Mouse (Mus musculus): ENCODE measurements at regions not wholly inside any gene's neighbourhood (a gene's known extent, or its start where the extent isn't known, plus 50 kb on each side); places are given as distances from the start of the nearest gene placed in this dataset.

GRCm38 (mm10) chr2:45356558-45357170 lies 239.5 kb upstream of the Zeb2 start:
- DNase-seq (ENCODE audit: low spot score), result peak; percentile 8

GRCm38 (mm10) chr2:45356021-45356420 lies 238.8 kb upstream of the Zeb2 start:
- DNase-seq (ENCODE audit: low spot score), result no peak

GRCm38 (mm10) chr2:45351529-45352133 lies 234.4 kb upstream of the Zeb2 start:
- DNase-seq (ENCODE audit: low spot score), result no peak

GRCm38 (mm10) chr2:45346358-45346757 lies 229.2 kb upstream of the Zeb2 start:
- no peak for DNase-seq (ENCODE audit: low spot score)

GRCm38 (mm10) chr2:45339866-45340265 lies 222.7 kb upstream of the Zeb2 start:
- no peak for DNase-seq (ENCODE audit: low spot score)

- DNase-seq (ENCODE audit: low spot score), result no peak
These were observed 221.6 kb upstream of the Zeb2 start for GRCm38 (mm10) chr2:45338809-45339208.

- DNase-seq (ENCODE audit: low spot score), result no peak
These were observed 199.9 kb upstream of the Zeb2 start for GRCm38 (mm10) chr2:45316945-45317565.

- no peak for DNase-seq (ENCODE audit: low spot score)
These were observed 170.4 kb upstream of the Zeb2 start for GRCm38 (mm10) chr2:45287530-45288009.

- peak; percentile 37 for DNase-seq (ENCODE audit: low spot score)
These were observed 166.6 kb upstream of the Zeb2 start for GRCm38 (mm10) chr2:45283811-45284210.

- DNase-seq (ENCODE audit: low spot score), result no peak
These were observed 162.3 kb upstream of the Zeb2 start for GRCm38 (mm10) chr2:45279490-45279889.

GRCm38 (mm10) chr2:45277602-45278001 lies 160.4 kb upstream of the Zeb2 start:
- DNase-seq (ENCODE audit: low spot score), result no peak

GRCm38 (mm10) chr2:45276703-45277102 lies 159.5 kb upstream of the Zeb2 start:
- no peak for DNase-seq (ENCODE audit: low spot score)

GRCm38 (mm10) chr2:45270035-45270434 lies 152.8 kb upstream of the Zeb2 start:
- no peak for DNase-seq (ENCODE audit: low spot score)

GRCm38 (mm10) chr2:45265819-45266218 lies 148.6 kb upstream of the Zeb2 start:
- DNase-seq (ENCODE audit: low spot score), result no peak

GRCm38 (mm10) chr2:45261949-45262348 lies 144.8 kb upstream of the Zeb2 start:
- no peak for DNase-seq (ENCODE audit: low spot score)

- DNase-seq (ENCODE audit: low spot score), result no peak
These were observed 141.7 kb upstream of the Zeb2 start for GRCm38 (mm10) chr2:45258897-45259296.

GRCm38 (mm10) chr2:45256373-45256772 lies 139.2 kb upstream of the Zeb2 start:
- no peak for DNase-seq (ENCODE audit: low spot score)

- no peak for DNase-seq (ENCODE audit: low spot score)
These were observed 136.7 kb upstream of the Zeb2 start for GRCm38 (mm10) chr2:45253936-45254335.

- DNase-seq (ENCODE audit: low spot score), result no peak
These were observed 135.1 kb upstream of the Zeb2 start for GRCm38 (mm10) chr2:45252321-45252720.

- no peak for DNase-seq (ENCODE audit: low spot score)
These were observed 132.5 kb upstream of the Zeb2 start for GRCm38 (mm10) chr2:45249658-45250057.

GRCm38 (mm10) chr2:45246061-45246945 lies 129.1 kb upstream of the Zeb2 start:
- peak; percentile 55 for DNase-seq (ENCODE audit: low spot score)

GRCm38 (mm10) chr2:45245506-45245905 lies 128.3 kb upstream of the Zeb2 start:
- no peak for DNase-seq (ENCODE audit: low spot score)

All from left cerebral cortex, adult 11 months (tissue).